Mouse (Mus musculus): ENCODE results near the gene Tbck. TPM values are rescaled to one million over a fixed set of nuclear protein-coding genes. Genes with fewer than 3 reads are reported as not detected.

The Tbck gene
- polyA plus RNA-seq, 1 experiment from 2014 or later: 23.1 TPM

DNA sequence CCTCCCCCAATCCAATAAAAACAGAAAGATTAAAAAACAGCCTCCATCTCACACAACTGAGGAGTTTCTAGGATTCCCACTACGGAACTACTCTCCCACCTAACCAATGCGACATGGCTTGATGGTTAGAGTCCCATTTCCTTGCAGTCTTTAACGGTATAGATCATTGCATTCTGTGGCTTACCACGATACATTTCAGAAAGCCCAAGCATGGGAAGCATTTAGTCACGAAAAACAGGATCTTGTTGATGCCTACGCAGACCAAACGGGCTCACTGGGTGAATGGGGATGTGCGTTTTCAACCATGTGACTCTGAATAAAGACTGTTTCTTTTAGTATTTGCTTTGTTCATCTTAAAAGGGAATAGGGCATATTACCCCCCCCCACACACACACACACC, 181.0 kb downstream of the Tbck start:
- H3K4me3 ChIP-seq (ENCODE audit: low read depth, low read length): no peak overlapping the region
- H3K27me3 ChIP-seq (ENCODE audit: control insufficient read depth, insufficient read depth, low read length): no peaks in the 10 kb centered on the region
- ATAC-seq (ENCODE audit: low FRiP score): no peak
- H3K4me1 ChIP-seq (ENCODE audit: control insufficient read depth, insufficient read depth, low read length): no peaks in the 10 kb centered on the region
- no peak for DNase-seq (ENCODE audit: low spot score, missing footprints)
- H3K9me3 ChIP-seq (ENCODE audit: control insufficient read depth, low read length): no peaks in the 10 kb centered on the region
- H3K9ac ChIP-seq (ENCODE audit: low read length): no peak overlapping the region
- WGBS: 88% methylated on average over 8 of the region's 8 CpGs
- H3K27ac ChIP-seq (ENCODE audit: low read depth, low read length): no peak overlapping the region
- H3K36me3 ChIP-seq (ENCODE audit: control insufficient read depth, insufficient read depth, low read length): no peaks in the 10 kb centered on the region
- no peak overlapping the region for H3K4me2 ChIP-seq

DNA sequence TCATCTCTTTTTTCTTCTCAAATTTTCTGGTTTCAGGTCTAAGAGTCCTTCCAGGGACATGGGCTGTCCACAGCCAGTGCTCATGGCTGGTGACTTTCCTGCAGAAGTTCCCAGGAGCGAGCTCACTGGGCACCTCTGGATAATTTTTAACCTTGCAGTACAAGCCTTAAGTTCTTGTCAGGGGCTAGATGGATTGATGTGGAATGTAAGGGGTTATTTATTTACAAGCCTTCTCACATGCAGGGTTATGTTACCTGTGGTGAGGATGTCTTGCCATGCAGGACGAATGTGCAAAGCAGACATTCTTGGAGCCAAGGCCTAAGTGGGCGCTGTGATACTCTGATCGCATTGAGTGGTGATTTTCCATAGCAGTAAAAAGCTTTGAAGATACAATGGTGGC, 181.7 kb downstream of the Tbck start:
- Histone ChIP-seq H3K36me3 (ENCODE audit: control insufficient read depth, insufficient read depth, low read length) (no peaks in the 10 kb centered on the region), H3K4me2 (no peak overlapping the region), H3K27ac (ENCODE audit: low read depth, low read length) (no peak overlapping the region), H3K9ac (ENCODE audit: low read length) (no peak overlapping the region), H3K4me1 (ENCODE audit: control insufficient read depth, insufficient read depth, low read length) (no peaks in the 10 kb centered on the region), H3K4me3 (ENCODE audit: low read depth, low read length) (no peak overlapping the region), H3K9me3 (ENCODE audit: control insufficient read depth, low read length) (no peaks in the 10 kb centered on the region), H3K27me3 (ENCODE audit: control insufficient read depth, insufficient read depth, low read length) (no peaks in the 10 kb centered on the region)
- 86% methylated on average over 4 of the region's 4 CpGs for WGBS
- DNase-seq (ENCODE audit: low spot score, missing footprints) (no peak), ATAC-seq (ENCODE audit: low FRiP score) (no peak)

- no peak overlapping the region for H3K27ac ChIP-seq (ENCODE audit: low read depth, low read length)
- ATAC-seq (ENCODE audit: low FRiP score) (no peak), DNase-seq (ENCODE audit: low spot score, missing footprints) (no peak)
- 79% methylated on average over 3 of the region's 3 CpGs for WGBS
- H3K36me3 ChIP-seq (ENCODE audit: control insufficient read depth, insufficient read depth, low read length): no peaks in the 10 kb centered on the region
- H3K9me3 ChIP-seq (ENCODE audit: control insufficient read depth, low read length): no peaks in the 10 kb centered on the region
- no peaks in the 10 kb centered on the region for H3K27me3 ChIP-seq (ENCODE audit: control insufficient read depth, insufficient read depth, low read length)
- H3K4me2 ChIP-seq: no peak overlapping the region
- H3K4me3 ChIP-seq (ENCODE audit: low read depth, low read length): no peak overlapping the region
- H3K9ac ChIP-seq (ENCODE audit: low read length): no peak overlapping the region
- H3K4me1 ChIP-seq (ENCODE audit: control insufficient read depth, insufficient read depth, low read length): no peaks in the 10 kb centered on the region
Observed at GRCm38 (mm10) chr3:132866984-132867383, 183.0 kb downstream of the Tbck start.

DNA sequence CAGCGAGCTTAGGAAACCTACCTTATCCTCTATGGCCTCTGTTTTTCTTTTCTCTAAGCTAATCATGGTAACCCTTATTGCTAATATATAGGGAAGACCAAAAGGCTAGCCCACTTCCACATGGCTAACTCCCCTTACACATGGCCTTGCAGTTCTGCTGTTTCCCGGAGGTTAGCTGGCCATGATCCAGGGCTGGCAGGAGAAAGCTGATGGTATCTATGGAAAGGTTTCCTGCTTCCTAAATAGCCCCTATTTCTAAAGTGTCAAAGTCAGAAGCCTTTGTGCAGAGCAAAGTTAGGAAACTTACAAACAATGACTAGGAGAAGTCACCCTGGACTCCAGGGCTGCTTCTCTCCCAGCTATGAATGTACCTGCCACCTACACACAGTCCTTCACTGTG, 184.9 kb downstream of the Tbck start:
- H3K27me3 ChIP-seq (ENCODE audit: control insufficient read depth, insufficient read depth, low read length): no peaks in the 10 kb centered on the region
- no peak overlapping the region for H3K9ac ChIP-seq (ENCODE audit: low read length)
- no peaks in the 10 kb centered on the region for H3K4me1 ChIP-seq (ENCODE audit: control insufficient read depth, insufficient read depth, low read length)
- no peaks in the 10 kb centered on the region for H3K9me3 ChIP-seq (ENCODE audit: control insufficient read depth, low read length)
- WGBS: 89% methylated on average over 2 of the region's 2 CpGs
- no peak overlapping the region for H3K4me3 ChIP-seq (ENCODE audit: low read depth, low read length)
- ATAC-seq (ENCODE audit: low FRiP score): no peak
- H3K4me2 ChIP-seq: no peak overlapping the region
- H3K36me3 ChIP-seq (ENCODE audit: control insufficient read depth, insufficient read depth, low read length): no peaks in the 10 kb centered on the region
- DNase-seq (ENCODE audit: low spot score, missing footprints): no peak
- no peak overlapping the region for H3K27ac ChIP-seq (ENCODE audit: low read depth, low read length)

DNA sequence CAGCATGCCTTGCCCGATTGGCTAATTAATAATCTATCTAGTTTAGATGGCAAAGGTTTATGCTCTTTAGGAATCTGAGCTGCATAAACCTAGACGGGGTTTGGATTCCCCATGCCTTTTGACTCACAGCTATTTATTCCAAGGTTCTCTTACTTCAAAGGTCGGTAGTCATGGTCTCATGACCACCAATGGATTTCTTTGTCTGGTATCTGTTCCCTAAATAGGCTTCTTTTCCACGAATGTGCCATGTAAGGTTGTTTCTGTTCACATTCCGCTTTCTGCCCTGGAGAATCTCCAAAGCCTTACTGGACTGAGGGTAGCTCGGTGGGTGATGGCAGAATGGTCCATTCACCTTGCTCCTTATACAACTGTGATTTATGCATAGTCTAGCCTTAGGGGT, 186.1 kb downstream of the Tbck start:
- no peaks in the 10 kb centered on the region for H3K4me1 ChIP-seq (ENCODE audit: control insufficient read depth, insufficient read depth, low read length)
- H3K4me2 ChIP-seq: no peak overlapping the region
- no peaks in the 10 kb centered on the region for H3K36me3 ChIP-seq (ENCODE audit: control insufficient read depth, insufficient read depth, low read length)
- no peak overlapping the region for H3K4me3 ChIP-seq (ENCODE audit: low read depth, low read length)
- no peaks in the 10 kb centered on the region for H3K9me3 ChIP-seq (ENCODE audit: control insufficient read depth, low read length)
- H3K9ac ChIP-seq (ENCODE audit: low read length): no peak overlapping the region
- no peak for DNase-seq (ENCODE audit: low spot score, missing footprints)
- H3K27ac ChIP-seq (ENCODE audit: low read depth, low read length): no peak overlapping the region
- WGBS: 71% methylated on average over 6 of the region's 6 CpGs
- H3K27me3 ChIP-seq (ENCODE audit: control insufficient read depth, insufficient read depth, low read length): no peaks in the 10 kb centered on the region
- no peak for ATAC-seq (ENCODE audit: low FRiP score)

DNA sequence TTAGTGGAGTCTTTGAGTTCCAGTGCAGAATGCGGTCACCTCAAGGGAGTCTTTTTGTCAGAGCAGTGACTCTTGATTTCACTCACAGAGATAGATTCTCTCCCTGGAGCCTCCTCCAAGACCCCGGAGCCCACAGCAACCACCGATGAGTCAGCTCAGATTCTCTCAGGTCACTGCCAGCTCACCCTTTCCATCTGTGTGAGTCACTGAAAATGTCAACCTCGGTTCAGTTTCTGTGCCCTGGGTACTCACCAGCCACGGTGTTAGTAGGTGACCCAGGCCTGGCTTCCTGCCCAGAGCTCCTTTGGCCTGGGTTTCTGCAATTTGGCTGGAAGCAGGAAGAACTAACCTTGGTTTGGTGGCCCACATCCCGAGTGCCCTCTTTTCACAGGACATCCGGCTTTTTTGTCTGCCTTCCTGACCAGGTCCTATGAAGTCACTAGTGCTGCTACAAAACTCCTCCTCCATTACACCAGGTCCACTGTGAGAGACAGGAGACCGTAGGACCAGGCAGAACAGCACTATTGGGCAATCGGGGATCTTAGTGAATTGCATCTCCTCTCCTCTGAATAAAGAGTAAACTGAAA, 187.5 kb downstream of the Tbck start:
- WGBS: 91% methylated on average over 9 of the region's 9 CpGs
- no peaks in the 10 kb centered on the region for H3K27me3 ChIP-seq (ENCODE audit: control insufficient read depth, insufficient read depth, low read length)
- H3K27ac ChIP-seq (ENCODE audit: low read depth, low read length): no peak overlapping the region

GRCm38 (mm10) chr3:132873251-132873650, 189.3 kb downstream of the Tbck start:
- Histone ChIP-seq H3K36me3 (ENCODE audit: control insufficient read depth, insufficient read depth, low read length) (no peaks in the 10 kb centered on the region), H3K27me3 (ENCODE audit: control insufficient read depth, insufficient read depth, low read length) (no peaks in the 10 kb centered on the region), H3K4me1 (ENCODE audit: control insufficient read depth, insufficient read depth, low read length) (no peaks in the 10 kb centered on the region), H3K27ac (ENCODE audit: low read depth, low read length) (no peak overlapping the region), H3K9ac (ENCODE audit: low read length) (no peak overlapping the region), H3K9me3 (ENCODE audit: control insufficient read depth, low read length) (no peaks in the 10 kb centered on the region), H3K4me3 (ENCODE audit: low read depth, low read length) (no peak overlapping the region), H3K4me2 (no peak overlapping the region)
- 39% methylated on average over 6 of the region's 6 CpGs for WGBS
- no peak for ATAC-seq (ENCODE audit: low FRiP score)
- DNase-seq (ENCODE audit: low spot score, missing footprints): no peak

More for the DNA sequence above, 187.5 kb downstream of the Tbck start:
- no peaks in the 10 kb centered on the region for H3K9me3 ChIP-seq (ENCODE audit: control insufficient read depth, low read length)
- H3K36me3 ChIP-seq (ENCODE audit: control insufficient read depth, insufficient read depth, low read length): no peaks in the 10 kb centered on the region
- H3K4me3 ChIP-seq (ENCODE audit: low read depth, low read length): no peak overlapping the region
- H3K9ac ChIP-seq (ENCODE audit: low read length): no peak overlapping the region
- no peak overlapping the region for H3K4me2 ChIP-seq
- no peak for DNase-seq (ENCODE audit: low spot score, missing footprints)
- no peak for ATAC-seq (ENCODE audit: low FRiP score)
- no peaks in the 10 kb centered on the region for H3K4me1 ChIP-seq (ENCODE audit: control insufficient read depth, insufficient read depth, low read length)

DNA sequence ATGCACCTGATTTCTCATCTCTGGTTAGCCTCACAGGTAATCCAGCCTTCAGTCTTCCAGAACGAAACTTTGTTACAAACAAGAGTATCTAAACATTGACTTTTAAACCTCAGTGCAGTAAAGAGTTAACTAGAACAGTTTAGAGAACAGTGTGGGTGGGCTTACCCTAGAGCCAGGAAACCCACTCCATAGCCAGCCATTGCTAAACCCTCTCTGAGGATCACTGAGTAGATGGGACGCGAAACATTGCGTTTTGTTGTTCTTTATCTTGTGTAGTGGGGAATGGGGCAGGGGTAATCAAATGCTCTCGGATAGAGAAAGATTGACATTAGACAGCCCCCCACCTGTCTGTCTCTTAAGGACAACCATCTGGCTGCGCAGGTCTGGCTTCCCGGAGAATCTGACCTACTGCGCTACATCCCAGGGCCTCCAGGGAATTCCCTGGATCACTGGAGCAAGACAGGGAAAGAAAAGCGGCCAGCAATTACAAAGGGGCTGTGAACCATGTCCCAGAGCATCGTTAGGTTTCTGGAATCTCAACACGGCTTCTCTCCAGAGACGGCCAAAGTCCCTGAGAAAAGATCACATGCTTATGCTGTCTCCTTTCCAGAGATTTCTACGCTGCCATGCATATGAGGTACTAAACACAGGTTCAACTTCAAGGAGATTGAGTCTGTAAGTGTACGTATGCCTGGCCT, 192.2 kb downstream of the Tbck start:
- DNase-seq (ENCODE audit: low spot score, missing footprints) (no peak), ATAC-seq (ENCODE audit: low FRiP score) (no peak)
- Histone ChIP-seq H3K4me1 (ENCODE audit: control insufficient read depth, insufficient read depth, low read length) (no peaks in the 10 kb centered on the region), H3K36me3 (ENCODE audit: control insufficient read depth, insufficient read depth, low read length) (no peaks in the 10 kb centered on the region), H3K9ac (ENCODE audit: low read length) (no peak overlapping the region), H3K9me3 (ENCODE audit: control insufficient read depth, low read length) (no peaks in the 10 kb centered on the region), H3K4me3 (ENCODE audit: low read depth, low read length) (no peak overlapping the region), H3K27ac (ENCODE audit: low read depth, low read length) (no peak overlapping the region), H3K4me2 (no peak overlapping the region), H3K27me3 (ENCODE audit: control insufficient read depth, insufficient read depth, low read length) (no peaks in the 10 kb centered on the region)
- WGBS: 32% methylated on average over 14 of the region's 14 CpGs

DNA sequence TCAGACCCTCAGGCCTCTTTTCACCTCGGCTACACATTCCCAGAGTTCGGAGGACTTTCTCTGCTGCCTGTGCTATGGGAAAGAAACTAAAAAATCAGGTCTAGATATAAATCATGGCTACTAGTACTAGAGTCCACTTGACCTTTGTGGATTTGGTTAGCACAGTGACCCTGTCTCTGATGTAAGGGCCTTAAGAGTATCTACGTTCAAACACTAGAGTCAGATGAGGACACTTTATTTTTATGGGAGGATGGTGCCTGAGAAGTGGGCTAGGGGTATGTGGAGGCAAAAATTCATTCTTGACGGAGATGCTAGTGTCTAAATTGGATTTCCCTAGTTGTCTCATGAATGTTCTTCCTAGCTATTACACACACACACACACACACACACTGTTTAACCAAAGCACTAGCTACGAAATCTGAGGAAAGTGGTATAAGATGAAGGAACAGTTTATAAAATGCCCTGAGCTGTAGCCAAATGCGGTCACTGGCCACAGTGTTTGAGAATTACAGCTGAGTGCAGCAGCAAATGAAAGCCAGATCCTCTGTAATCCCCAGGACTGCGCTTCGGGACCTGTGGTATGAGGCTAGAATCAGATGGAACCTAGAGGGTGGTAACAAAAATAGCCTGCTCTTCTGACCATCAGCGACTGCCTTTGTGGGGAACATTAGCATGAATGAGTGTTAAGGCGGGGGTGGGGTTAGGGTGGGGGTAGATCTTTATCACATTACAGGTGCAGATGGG, 193.2 kb downstream of the Tbck start:
- Histone ChIP-seq H3K27me3 (ENCODE audit: control insufficient read depth, insufficient read depth, low read length) (no peaks in the 10 kb centered on the region), H3K27ac (ENCODE audit: low read depth, low read length) (no peak overlapping the region), H3K4me2 (no peak overlapping the region), H3K9ac (ENCODE audit: low read length) (no peak overlapping the region), H3K36me3 (ENCODE audit: control insufficient read depth, insufficient read depth, low read length) (no peaks in the 10 kb centered on the region), H3K4me3 (ENCODE audit: low read depth, low read length) (no peak overlapping the region), H3K4me1 (ENCODE audit: control insufficient read depth, insufficient read depth, low read length) (no peaks in the 10 kb centered on the region), H3K9me3 (ENCODE audit: control insufficient read depth, low read length) (no peaks in the 10 kb centered on the region)
- no peak for ATAC-seq (ENCODE audit: low FRiP score)
- no peak for DNase-seq (ENCODE audit: low spot score, missing footprints)
- 55% methylated on average over 10 of the region's 10 CpGs for WGBS

Data from midbrain, embryonic 11.5 days (tissue).